Mouse (Mus musculus) liver, embryonic 14.5 days (tissue): Measurements from ENCODE around the gene Tex2.

ENCODE experiments used
- CTCF ChIP-seq: IDR thresholded peaks from 2 replicates; pipeline ENCODE4 v1.5.1; 2016; ENCODE audit warnings: antibody characterized with exemption, low read depth, control low read depth
- EP300 ChIP-seq: IDR thresholded peaks from 2 replicates; pipeline ENCODE4 v1.6.1; 2016; ENCODE audit warnings: antibody characterized with exemption, low read depth

- TF ChIP-seq CTCF (no peak), EP300 (no peak)
Observed at GRCm38 (mm10) chr11:106566040-106566785, 47.0 kb downstream of the Tex2 start.
